Mouse (Mus musculus) embryonic facial prominence, embryonic 14.5 days (tissue): ENCODE data around the gene Cylc2. TPM values are rescaled to one million over a fixed set of nuclear protein-coding genes. Genes with fewer than 3 reads are reported as not detected.

Experiments
- ATAC-seq: fragments of 200-750 bp; cut with Nextera tagmentation; 2 replicates; pipeline ENCODE4 v1.8.0; 2017; ENCODE audit warnings: low read depth, moderate number of reproducible peaks, moderate TSS enrichment
- DNase-seq: peaks from one replicate; pipeline ENCODE4 v3.0.0-alpha.2; 2015; ENCODE audit warnings: low spot score
- H3K27ac ChIP-seq: fragments of 300-500 bp; sonication (generic); replicated peaks from 2 replicates; pipeline ENCODE4 v1.5.1; 2014; ENCODE audit warnings: low read depth, mild to moderate bottlenecking, low read length, moderate library complexity
- H3K27me3 ChIP-seq: fragments of 300-500 bp; sonication (generic); replicated peaks from 2 replicates; pipeline ENCODE4 v1.6.1; 2014; ENCODE audit warnings: low read length; ENCODE audit not compliant: control insufficient read depth, insufficient read depth
- H3K36me3 ChIP-seq: fragments of 300-500 bp; sonication (generic); 2 replicates; pipeline ENCODE4 v1.6.1; 2014; ENCODE audit warnings: low read length, mixed read lengths; ENCODE audit not compliant: control insufficient read depth, insufficient read depth
- H3K4me1 ChIP-seq: fragments of 300-500 bp; sonication (generic); 2 replicates; pipeline ENCODE4 v1.6.1; 2014; ENCODE audit warnings: antibody characterized with exemption, low read length; ENCODE audit not compliant: control insufficient read depth, insufficient read depth
- H3K4me2 ChIP-seq: fragments of 300-500 bp; sonication (generic); 2 replicates; pipeline ENCODE4 v1.6.1; 2014; ENCODE audit warnings: low read depth, mild to moderate bottlenecking, low read length, moderate library complexity, mixed read lengths
- H3K4me3 ChIP-seq: fragments of 300-500 bp; sonication (generic); 2 replicates; pipeline ENCODE4 v1.5.1; 2014; ENCODE audit warnings: low read depth, mild to moderate bottlenecking, low read length
- H3K9ac ChIP-seq: fragments of 300-500 bp; sonication (generic); 2 replicates; pipeline ENCODE4 v1.6.1; 2014; ENCODE audit warnings: low read depth, mild to moderate bottlenecking, low read length, moderate library complexity, mixed read lengths
- H3K9me3 ChIP-seq: fragments of 300-500 bp; sonication (generic); 2 replicates; pipeline ENCODE4 v1.6.1; 2016; ENCODE audit warnings: low read length; ENCODE audit not compliant: control insufficient read depth
- WGBS: fragments of 180-500 bp; shearing (Covaris S2); extraction: QIAGEN DNeasy Blood & Tissue Kit; methylation state at CpG from one replicate; pipeline ENCODE4 v1.1.7; 2014; 5-methylcytosine and 5-hydroxymethylcytosine counted together
- polyA plus RNA-seq: library from polyadenylated mRNA; unstranded; fragments of >200 nt; fragmentation: Nextera tagmentation; extraction: Ambion mirVana; gene quantifications from 2 replicates; pipeline ENCODE4 v1.2.1, GENCODE M21; 2014

Gene Cylc2
- not detected in 2 replicates for polyA plus RNA-seq

DNA sequence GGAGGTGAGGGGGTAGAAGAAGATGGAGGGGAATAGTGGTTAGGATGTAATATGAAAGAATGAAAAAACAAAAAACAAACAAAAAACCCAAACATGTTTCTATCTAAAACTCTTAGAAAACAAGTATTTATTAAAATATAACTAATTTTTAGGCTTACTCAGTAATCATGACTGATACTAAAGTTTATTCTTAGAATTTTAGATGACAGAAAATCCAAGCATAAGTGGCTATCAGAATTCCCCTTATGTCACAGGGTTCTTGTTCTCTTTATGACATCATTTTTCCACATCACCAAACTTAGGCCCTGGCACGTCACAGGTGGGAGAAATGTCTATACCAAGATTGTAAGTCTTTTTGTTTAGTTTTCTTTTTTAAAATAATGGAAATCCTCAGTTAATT, at the start of gene Cylc2:
TSS of gene Cylc2 (plus strand) at position 301 of the 400 bp plus-strand sequence.
- H3K27me3 ChIP-seq, result no peaks in the 10 kb centered on the region
- H3K4me1 ChIP-seq, result no peaks in the 10 kb centered on the region
- ATAC-seq (no peak), DNase-seq (no peak)
- no peak within 1 kb of the TSS for H3K27ac ChIP-seq
- no peaks in the 10 kb centered on the region for H3K36me3 ChIP-seq
- no peak within 1 kb of the TSS for H3K4me2 ChIP-seq
- no peaks in the 10 kb centered on the region for H3K9me3 ChIP-seq
- WGBS, result 84% methylated on average over 1 of the region's 1 CpGs
- no peak within 1 kb of the TSS for H3K4me3 ChIP-seq
- H3K9ac ChIP-seq, result no peak within 1 kb of the TSS
